Mouse (Mus musculus): Measurements from ENCODE around the gene Snrnp35. TPM values are rescaled to one million over a fixed set of nuclear protein-coding genes. Genes with fewer than 3 reads are reported as not detected.

Gene Snrnp35
- polyA plus RNA-seq, 1 experiment from 2014 or later: 11.7 TPM

DNA sequence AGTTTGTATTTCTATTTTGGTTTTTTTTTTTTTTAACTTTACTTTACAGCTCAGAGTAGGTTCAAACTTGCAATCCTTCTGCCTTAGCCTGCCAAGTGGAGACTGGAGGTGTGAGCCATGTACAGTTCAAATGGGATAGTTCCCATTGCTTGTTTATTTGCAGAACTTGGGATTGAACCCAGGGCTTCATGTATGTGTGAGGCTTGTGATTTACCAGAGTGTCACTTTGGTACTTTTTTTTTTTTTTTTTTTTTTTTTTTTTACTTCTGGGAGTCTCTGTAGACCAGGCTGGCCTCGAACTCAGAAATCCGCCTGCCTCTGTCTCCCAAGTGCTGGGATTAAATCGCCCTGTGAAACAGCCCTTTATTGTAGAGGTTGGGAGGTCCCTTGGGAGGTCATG is 38.7 kb upstream of the Snrnp35 start:
- no peak for ATAC-seq
- no peak for DNase-seq (ENCODE audit: low spot score)
- 0 out of 2 replicates have a peak, but pooled peaks cover 7% of the 10 kb centered on the region for H3K36me3 ChIP-seq (ENCODE audit: insufficient read depth, low read length)
- TF ChIP-seq EP300 (IDR thresholded peaks at IDR 0.05): no peak
- no peak for TF ChIP-seq CTCF (IDR thresholded peaks at IDR 0.05)
- peaks cover 7% of the 10 kb centered on the region; the same call in 1 of the 2 replicates for H3K4me1 ChIP-seq (ENCODE audit: insufficient read depth, low read depth, low read length)
- H3K4me2 ChIP-seq (replicated peaks; ENCODE audit: low read depth, low read length): peak overlapping the region; percentile 98; the same call in 1 of the 2 replicates
- H3K9me3 ChIP-seq (ENCODE audit: low read length): no peaks in the 10 kb centered on the region
- no peak overlapping the region; the same call in 1 of the 2 replicates for H3K27ac ChIP-seq (ENCODE audit: low read length)
- WGBS: 72% methylated on average over 3 of the region's 3 CpGs
- no peak overlapping the region for H3K9ac ChIP-seq (replicated peaks; ENCODE audit: low read depth)
- H3K4me3 ChIP-seq (ENCODE audit: low read depth, low read length): no peak overlapping the region
- no peaks in the 10 kb centered on the region for H3K27me3 ChIP-seq (replicated peaks; ENCODE audit: insufficient read depth, low read length)

DNA sequence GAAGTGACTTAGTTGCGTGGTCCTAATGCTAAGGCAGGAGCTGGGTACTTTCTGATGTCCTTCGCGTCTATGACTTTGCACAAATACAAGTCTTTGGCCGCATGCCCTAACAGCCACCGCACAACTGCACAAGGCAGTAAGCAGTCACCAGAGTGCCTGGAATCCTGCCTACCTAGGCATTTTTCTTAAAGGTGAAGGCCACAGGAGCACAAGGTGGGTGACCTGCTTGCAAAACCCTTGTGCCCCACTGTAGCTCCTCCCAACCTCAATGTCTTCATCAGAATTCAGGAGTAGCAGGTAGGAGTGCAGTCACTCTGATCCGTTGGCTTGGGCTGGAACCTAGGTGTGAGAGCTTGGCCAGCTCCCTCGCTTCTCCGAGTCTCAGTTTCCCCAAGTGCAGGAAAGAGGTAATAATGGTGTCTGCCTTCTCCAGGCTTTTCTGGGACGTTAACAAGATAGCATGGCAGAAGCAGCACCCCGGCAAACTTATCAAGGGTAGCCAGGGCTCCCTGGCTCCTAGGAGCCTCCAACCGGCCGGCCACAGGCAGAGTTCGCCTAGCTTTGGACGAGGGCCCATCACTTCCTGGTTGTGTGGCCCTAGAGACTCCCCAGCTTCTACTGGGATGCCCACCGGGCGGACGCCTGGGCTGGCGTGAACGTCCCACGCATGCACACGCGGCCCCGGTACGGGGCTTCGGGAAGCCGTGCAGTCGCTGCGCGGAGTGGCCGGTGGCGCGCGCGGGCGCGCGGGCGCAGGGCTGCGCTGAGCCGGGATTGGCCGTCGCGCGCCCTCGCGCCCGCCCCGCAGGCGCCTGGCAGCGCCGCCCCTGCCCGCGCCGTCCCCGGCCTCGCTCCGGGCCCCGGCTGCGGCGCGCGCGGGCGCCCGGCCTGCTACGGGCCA is 38.0 kb upstream of the Snrnp35 start:
- Histone ChIP-seq H3K4me2 (replicated peaks; ENCODE audit: low read depth, low read length) (peak overlapping the region; percentile 98), H3K9me3 (ENCODE audit: low read length) (no peaks in the 10 kb centered on the region), H3K27ac (ENCODE audit: low read length) (peak overlapping the region; percentile 92), H3K27me3 (replicated peaks; ENCODE audit: insufficient read depth, low read length) (no peaks in the 10 kb centered on the region), H3K36me3 (ENCODE audit: insufficient read depth, low read length) (0 out of 2 replicates have a peak, but pooled peaks cover 7% of the 10 kb centered on the region), H3K4me1 (ENCODE audit: insufficient read depth, low read depth, low read length) (peaks cover 7% of the 10 kb centered on the region; the same call in 1 of the 2 replicates), H3K9ac (replicated peaks; ENCODE audit: low read depth) (peak overlapping the region; percentile 72), H3K4me3 (ENCODE audit: low read depth, low read length) (peak overlapping the region; percentile 76)
- TF ChIP-seq CTCF (IDR thresholded peaks at IDR 0.05) (no peak), EP300 (IDR thresholded peaks at IDR 0.05) (no peak)
- DNase-seq (ENCODE audit: low spot score) (peak; percentile 84), ATAC-seq (peak; percentile 84)
- WGBS: 4% methylated on average over 47 of the region's 66 CpGs

DNA sequence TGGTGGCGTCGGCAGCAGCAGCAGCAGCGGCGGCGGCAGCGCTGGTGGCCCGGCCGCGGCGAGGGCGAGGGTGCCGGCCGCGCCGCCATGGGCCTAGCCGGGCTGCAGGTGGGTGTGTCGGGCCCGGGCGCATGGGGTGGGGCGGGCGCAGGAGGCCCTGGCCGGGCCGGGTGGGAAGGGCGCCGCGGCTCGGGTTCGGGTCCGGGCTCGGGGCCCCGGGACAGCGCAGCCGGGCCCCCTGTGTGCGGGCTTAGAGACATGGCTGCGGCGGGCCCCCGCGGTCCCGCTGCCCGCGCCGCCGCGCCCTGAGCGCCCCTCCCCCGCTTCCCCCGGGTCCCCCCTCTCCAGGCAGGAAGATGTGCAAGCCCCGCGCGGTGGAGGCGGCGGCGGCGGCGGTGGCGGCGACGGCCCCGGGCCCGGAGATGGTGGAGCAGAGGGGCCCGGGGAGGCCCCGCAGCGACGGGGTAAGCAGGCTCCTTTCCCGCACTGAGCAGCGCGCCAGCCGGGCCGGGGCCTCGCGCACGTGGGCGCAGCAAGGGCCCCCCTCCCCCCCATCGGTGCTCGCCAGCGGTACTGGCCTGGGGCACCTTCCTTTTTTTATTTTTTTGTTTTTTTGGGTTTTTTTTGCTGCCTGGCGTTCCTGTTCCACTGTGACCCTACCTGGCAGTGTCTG is 37.2 kb upstream of the Snrnp35 start:
- H3K9ac ChIP-seq (replicated peaks; ENCODE audit: low read depth): peak overlapping the region; percentile 72
- no peaks in the 10 kb centered on the region for H3K9me3 ChIP-seq (ENCODE audit: low read length)
- H3K4me1 ChIP-seq (ENCODE audit: insufficient read depth, low read depth, low read length): peaks cover 7% of the 10 kb centered on the region; the same call in 1 of the 2 replicates
- DNase-seq (ENCODE audit: low spot score): peak; percentile 57
- peak overlapping the region; percentile 76 for H3K4me3 ChIP-seq (ENCODE audit: low read depth, low read length)
- WGBS: 4% methylated on average over 18 of the region's 77 CpGs
- peak; percentile 49 for ATAC-seq
- no peaks in the 10 kb centered on the region for H3K27me3 ChIP-seq (replicated peaks; ENCODE audit: insufficient read depth, low read length)
- peak overlapping the region; percentile 98 for H3K4me2 ChIP-seq (replicated peaks; ENCODE audit: low read depth, low read length)
- H3K27ac ChIP-seq (ENCODE audit: low read length): peak overlapping the region; percentile 92
- H3K36me3 ChIP-seq (ENCODE audit: insufficient read depth, low read length): peaks cover 7% of the 10 kb centered on the region; the same call in 1 of the 2 replicates
- TF ChIP-seq CTCF (IDR thresholded peaks at IDR 0.05): no peak
- no peak for TF ChIP-seq EP300 (IDR thresholded peaks at IDR 0.05)

- Histone ChIP-seq H3K4me2 (replicated peaks; ENCODE audit: low read depth, low read length) (peak overlapping the region; percentile 98), H3K9ac (replicated peaks; ENCODE audit: low read depth) (peak overlapping the region; percentile 72), H3K36me3 (ENCODE audit: insufficient read depth, low read length) (peaks cover 7% of the 10 kb centered on the region; the same call in 1 of the 2 replicates), H3K4me3 (ENCODE audit: low read depth, low read length) (peak overlapping the region; percentile 76), H3K9me3 (ENCODE audit: low read length) (no peaks in the 10 kb centered on the region), H3K27ac (ENCODE audit: low read length) (peak overlapping the region; percentile 92), H3K4me1 (ENCODE audit: insufficient read depth, low read depth, low read length) (peaks cover 7% of the 10 kb centered on the region; the same call in 1 of the 2 replicates), H3K27me3 (replicated peaks; ENCODE audit: insufficient read depth, low read length) (no peaks in the 10 kb centered on the region)
- TF ChIP-seq EP300 (IDR thresholded peaks at IDR 0.05) (no peak), CTCF (IDR thresholded peaks at IDR 0.05) (peak; percentile 49)
- WGBS: 3% methylated on average over 15 of the region's 15 CpGs
- ATAC-seq (peak; percentile 80), DNase-seq (ENCODE audit: low spot score) (peak; percentile 95)
These were observed 36.5 kb upstream of the Snrnp35 start for GRCm38 (mm10) chr5:124446301-124446881.

GRCm38 (mm10) chr5:124449494-124449893 is 33.4 kb upstream of the Snrnp35 start:
- Histone ChIP-seq H3K4me2 (replicated peaks; ENCODE audit: low read depth, low read length) (no peak overlapping the region), H3K9ac (replicated peaks; ENCODE audit: low read depth) (no peak overlapping the region), H3K36me3 (ENCODE audit: insufficient read depth, low read length) (peaks cover 13% of the 10 kb centered on the region), H3K4me3 (ENCODE audit: low read depth, low read length) (no peak overlapping the region), H3K27me3 (replicated peaks; ENCODE audit: insufficient read depth, low read length) (no peaks in the 10 kb centered on the region), H3K27ac (ENCODE audit: low read length) (0 out of 2 replicates have a peak overlapping the region, but pooled peaks have one; percentile 4), H3K9me3 (ENCODE audit: low read length) (no peaks in the 10 kb centered on the region), H3K4me1 (ENCODE audit: insufficient read depth, low read depth, low read length) (peaks cover 7% of the 10 kb centered on the region; the same call in 1 of the 2 replicates)
- TF ChIP-seq EP300 (IDR thresholded peaks at IDR 0.05) (no peak), CTCF (IDR thresholded peaks at IDR 0.05) (no peak)
- DNase-seq (ENCODE audit: low spot score) (peak; percentile 41), ATAC-seq (no peak)
- 65% methylated on average over 6 of the region's 6 CpGs for WGBS
